Mouse (Mus musculus) G1E-ER4 (cell line): ENCODE measurements around the gene Prss54. TPM values are rescaled to one million over a fixed set of nuclear protein-coding genes. Genes with fewer than 3 reads are reported as not detected.

Experiments used
- GATA1 ChIP-seq: IDR thresholded peaks from one replicate; pipeline ENCODE4 v1.8.0; 2012; ENCODE audit warnings: low read length, inconsistent platforms
- polyA plus RNA-seq: library from polyadenylated mRNA; stranded (reverse); fragments of >175 nt; gene quantifications from 2 replicates; pipeline ENCODE4 v1.2.3, GENCODE M21; 2012

Prss54 gene
- polyA plus RNA-seq = not detected in 2 replicates

- no peak for TF ChIP-seq GATA1
Observed at GRCm38 (mm10) chr8:95576240-95576639, at the start of gene Prss54. Gene Prss54, minus strand, starts transcription at chr8:95576340.

GRCm38 (mm10) chr8:95624833-95625232 is 48.7 kb upstream of the Prss54 start:
- TF ChIP-seq GATA1 = no peak

GRCm38 (mm10) chr8:95620046-95620445 is 43.9 kb upstream of the Prss54 start:
- TF ChIP-seq GATA1 = no peak

GRCm38 (mm10) chr8:95616383-95616782 is 40.2 kb upstream of the Prss54 start:
- no peak for TF ChIP-seq GATA1

GRCm38 (mm10) chr8:95611769-95612168 is 35.6 kb upstream of the Prss54 start:
- no peak for TF ChIP-seq GATA1

- TF ChIP-seq GATA1 = no peak
Observed at GRCm38 (mm10) chr8:95610749-95611148, 34.6 kb upstream of the Prss54 start.

- TF ChIP-seq GATA1 = no peak
Observed at GRCm38 (mm10) chr8:95609406-95609805, 33.3 kb upstream of the Prss54 start.

GRCm38 (mm10) chr8:95607210-95607609 is 31.1 kb upstream of the Prss54 start:
- no peak for TF ChIP-seq GATA1

GRCm38 (mm10) chr8:95602168-95602567 is 26.0 kb upstream of the Prss54 start:
- TF ChIP-seq GATA1 = no peak

- TF ChIP-seq GATA1 = no peak
Observed at GRCm38 (mm10) chr8:95601306-95601705, 25.2 kb upstream of the Prss54 start.

GRCm38 (mm10) chr8:95599861-95600260 is 23.7 kb upstream of the Prss54 start:
- no peak for TF ChIP-seq GATA1

GRCm38 (mm10) chr8:95596841-95597241 is 20.7 kb upstream of the Prss54 start:
- no peak for TF ChIP-seq GATA1

GRCm38 (mm10) chr8:95595131-95595530 is 19.0 kb upstream of the Prss54 start:
- no peak for TF ChIP-seq GATA1

GRCm38 (mm10) chr8:95593439-95594393 is 17.6 kb upstream of the Prss54 start:
- TF ChIP-seq GATA1 = no peak

- TF ChIP-seq GATA1 = no peak
Observed at GRCm38 (mm10) chr8:95592131-95592780, 16.1 kb upstream of the Prss54 start.

GRCm38 (mm10) chr8:95590539-95590938 is 14.4 kb upstream of the Prss54 start:
- TF ChIP-seq GATA1 = no peak
